Mouse (Mus musculus): Measurements from ENCODE around the gene Foxp1.

DNA sequence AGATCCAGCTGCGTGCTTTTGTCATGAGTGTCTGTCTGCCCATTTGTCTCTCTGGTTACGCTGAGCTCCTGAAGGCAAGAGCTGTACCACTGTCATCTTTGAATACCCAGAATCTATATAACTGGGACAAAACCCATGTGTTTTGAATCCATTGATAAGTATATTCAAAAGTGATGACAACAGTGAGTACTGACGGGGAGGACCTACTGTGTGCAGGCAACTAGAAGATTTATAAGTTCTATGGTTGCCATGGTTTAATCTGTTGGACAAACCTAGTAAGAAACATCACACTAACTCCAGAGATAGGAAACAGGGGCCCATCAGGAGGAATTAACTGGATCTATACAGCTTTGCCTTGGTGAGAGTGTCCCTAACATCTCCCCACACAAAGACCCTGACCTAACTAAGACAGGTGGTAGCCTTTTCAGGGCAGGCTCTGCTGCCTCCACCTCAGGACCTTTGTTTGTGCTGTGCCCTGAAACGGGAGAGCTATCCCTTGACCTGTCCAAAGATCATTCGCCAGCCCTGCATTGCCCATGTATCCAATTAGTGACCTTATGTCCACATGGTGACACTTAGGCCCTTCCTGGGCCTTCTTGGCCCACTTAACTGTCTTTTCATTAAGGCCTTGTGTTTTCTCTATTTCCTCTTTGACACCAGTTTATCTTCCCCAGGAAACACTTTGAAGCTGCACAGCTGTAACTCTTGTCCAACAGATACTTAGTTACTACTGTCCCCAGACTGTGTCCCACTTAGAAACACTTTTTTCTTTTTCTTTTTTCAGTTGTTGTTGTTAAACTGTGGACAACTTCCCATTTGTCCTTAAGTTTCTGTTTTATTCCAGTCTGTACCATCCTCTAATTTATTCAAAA lies 530.4 kb downstream of the Foxp1 start:
- TF ChIP-seq CTCF (IDR thresholded peaks at IDR 0.05; ENCODE audit: borderline replicate concordance, control insufficient read depth, extremely low read depth, insufficient read depth, low read length, poor library complexity) (no peak), POLR2A (IDR thresholded peaks at IDR 0.05; ENCODE audit: control insufficient read depth, extremely low read depth, insufficient read depth, low read length, poor library complexity) (no peak)
